Mouse (Mus musculus) forebrain, embryonic 15.5 days (tissue): ENCODE measurements around the gene Ahcyl2. TPM values are rescaled to one million over a fixed set of nuclear protein-coding genes. Genes with fewer than 3 reads are reported as not detected.
"Not testable (repeated sequence)": the region's sequence is repeated elsewhere in the genome, so short reads cannot be mapped to it uniquely, and the experiment has no call there.

Experiments used
- ATAC-seq: fragments of 200-750 bp; cut with Nextera tagmentation; replicated peaks from 2 replicates; pipeline ENCODE4 v1.8.0; 2017; ENCODE audit warnings: mild to moderate bottlenecking, moderate TSS enrichment, moderate library complexity
- H3K27ac ChIP-seq: fragments of 300-500 bp; sonication (generic); replicated peaks from 2 replicates; pipeline ENCODE4 v1.5.1; 2015; ENCODE audit warnings: mild to moderate bottlenecking, inconsistent platforms
- H3K27me3 ChIP-seq: fragments of 300-500 bp; sonication (generic); 2 replicates; pipeline ENCODE4 v1.6.1; 2015; ENCODE audit warnings: inconsistent platforms
- H3K36me3 ChIP-seq: fragments of 300-500 bp; sonication (generic); 2 replicates; pipeline ENCODE4 v1.6.1; 2015; ENCODE audit warnings: mild to moderate bottlenecking, inconsistent platforms
- H3K4me1 ChIP-seq: fragments of 300-500 bp; sonication (generic); 2 replicates; pipeline ENCODE4 v1.6.1; 2015; ENCODE audit warnings: inconsistent platforms
- H3K4me2 ChIP-seq: fragments of 300-500 bp; sonication (generic); replicated peaks from 2 replicates; pipeline ENCODE4 v1.6.1; 2015; ENCODE audit warnings: mild to moderate bottlenecking, inconsistent platforms
- H3K4me3 ChIP-seq: fragments of 300-500 bp; sonication (generic); 2 replicates; pipeline ENCODE4 v1.5.1; 2015; ENCODE audit warnings: mild to moderate bottlenecking, inconsistent platforms
- H3K9ac ChIP-seq: fragments of 300-500 bp; sonication (generic); replicated peaks from 2 replicates; pipeline ENCODE4 v1.6.1; 2015; ENCODE audit warnings: mild to moderate bottlenecking, inconsistent platforms
- H3K9me3 ChIP-seq: fragments of 300-500 bp; sonication (generic); 2 replicates; pipeline ENCODE4 v1.6.1; 2016; ENCODE audit warnings: inconsistent platforms
- WGBS: fragments of 180-500 bp; shearing (Covaris S2); methylation state at CpG from one replicate; pipeline ENCODE4 v1.1.7; 2015; ENCODE audit warnings: mixed read lengths; 5-methylcytosine and 5-hydroxymethylcytosine counted together
- polyA plus RNA-seq: library from polyadenylated mRNA; unstranded; fragments of >200 nt; fragmentation: Nextera tagmentation; extraction: Ambion mirVana; gene quantifications from 2 replicates; pipeline ENCODE4 v1.2.1, GENCODE M21; 2015

Gene Ahcyl2
- polyA plus RNA-seq, 1 experiment from 2014 or later, result 12.9 TPM

- H3K4me1 ChIP-seq, result no peaks in the 10 kb centered on the region
- ATAC-seq, result no peak
- WGBS, result 88% methylated on average over 6 of the region's 6 CpGs
- no peak overlapping the region for H3K4me3 ChIP-seq
- H3K4me2 ChIP-seq, result no peak overlapping the region
- no peak overlapping the region for H3K9ac ChIP-seq
- H3K36me3 ChIP-seq, result no peaks in the 10 kb centered on the region
- no peaks in the 10 kb centered on the region for H3K27me3 ChIP-seq
- H3K9me3 ChIP-seq, result no peaks in the 10 kb centered on the region
- no peak overlapping the region for H3K27ac ChIP-seq
These were observed 26.8 kb downstream of the Ahcyl2 start for GRCm38 (mm10) chr6:29794582-29794981.

DNA sequence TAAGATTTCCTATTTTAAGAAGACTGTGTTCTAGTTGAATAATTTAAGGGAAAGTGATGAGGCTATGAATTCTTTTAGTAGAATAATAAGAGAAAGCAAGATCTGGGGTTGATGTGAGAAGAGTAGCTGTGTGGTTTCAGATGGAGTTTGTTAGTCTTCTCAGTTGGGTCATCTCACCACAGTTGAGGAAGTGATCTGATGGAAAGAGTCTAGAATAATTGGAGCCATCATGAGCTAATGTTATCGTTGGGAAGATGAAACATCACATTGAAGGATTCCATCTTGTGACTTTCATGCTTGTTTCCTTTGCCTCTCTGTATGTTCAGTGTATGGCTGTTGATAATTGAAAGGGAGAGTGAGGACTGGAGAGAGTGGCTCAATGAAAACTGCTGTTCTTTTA, 35.2 kb downstream of the Ahcyl2 start:
- WGBS, result 95% methylated on average over 1 of the region's 1 CpGs
- no peak overlapping the region for H3K9ac ChIP-seq
- no peak for ATAC-seq

DNA sequence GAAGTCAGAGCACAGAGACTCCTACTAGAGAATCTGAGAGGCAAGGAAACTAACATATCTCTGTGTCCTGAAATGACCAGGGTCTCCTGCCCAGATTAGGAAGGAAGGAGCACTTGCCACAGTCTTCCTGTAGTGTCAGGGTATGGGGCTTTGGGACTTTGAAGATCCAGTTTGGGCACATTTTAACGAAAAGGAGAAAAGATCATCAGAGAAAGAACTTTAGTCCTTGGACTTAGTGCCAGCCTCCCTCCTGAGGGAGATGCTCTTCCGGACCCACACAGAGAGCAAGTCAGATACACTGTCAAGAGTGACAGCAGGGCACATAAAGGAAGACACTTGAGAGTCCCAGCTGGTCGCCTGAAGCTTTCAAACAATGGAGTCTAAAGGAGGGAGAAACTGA, 36.2 kb downstream of the Ahcyl2 start:
- Histone ChIP-seq H3K9me3 (no peaks in the 10 kb centered on the region), H3K27me3 (no peaks in the 10 kb centered on the region), H3K4me2 (no peak overlapping the region), H3K36me3 (no peaks in the 10 kb centered on the region), H3K9ac (no peak overlapping the region), H3K4me1 (no peaks in the 10 kb centered on the region), H3K27ac (no peak overlapping the region), H3K4me3 (no peak overlapping the region)
- 64% methylated on average over 3 of the region's 3 CpGs for WGBS
- ATAC-seq, result no peak

More for the DNA sequence above, 35.2 kb downstream of the Ahcyl2 start:
- Histone ChIP-seq H3K9me3 (no peaks in the 10 kb centered on the region), H3K27me3 (no peaks in the 10 kb centered on the region), H3K4me3 (no peak overlapping the region), H3K4me1 (no peaks in the 10 kb centered on the region), H3K4me2 (no peak overlapping the region), H3K27ac (no peak overlapping the region), H3K36me3 (no peaks in the 10 kb centered on the region)

DNA sequence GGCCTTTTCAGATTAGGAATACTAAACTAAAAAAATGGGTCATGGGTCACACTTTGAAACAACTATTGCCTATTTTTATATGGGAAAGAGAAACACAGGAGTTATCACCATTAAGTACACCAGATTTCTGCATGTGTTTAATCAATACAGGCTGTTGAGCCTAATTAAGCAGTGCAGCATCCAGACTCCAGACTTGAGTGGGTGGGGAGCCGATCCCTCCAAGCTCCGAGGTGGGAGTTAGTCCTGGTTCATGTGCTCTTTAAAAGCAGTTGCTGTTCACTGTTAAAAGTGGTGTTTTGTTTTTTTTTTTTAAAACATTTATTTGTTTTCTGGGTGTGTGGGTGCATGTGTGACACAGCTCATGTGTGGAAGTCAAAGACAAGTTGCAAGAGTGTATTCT, 37.6 kb downstream of the Ahcyl2 start:
- Histone ChIP-seq H3K36me3 (no peaks in the 10 kb centered on the region), H3K9me3 (no peaks in the 10 kb centered on the region), H3K4me2 (no peak overlapping the region), H3K4me3 (no peak overlapping the region), H3K27ac (no peak overlapping the region), H3K4me1 (no peaks in the 10 kb centered on the region), H3K27me3 (no peaks in the 10 kb centered on the region), H3K9ac (no peak overlapping the region)
- 38% methylated on average over 2 of the region's 2 CpGs for WGBS
- no peak for ATAC-seq

GRCm38 (mm10) chr6:29812076-29812475, 44.3 kb downstream of the Ahcyl2 start:
- H3K9ac ChIP-seq, result no peak overlapping the region
- no peaks in the 10 kb centered on the region for H3K9me3 ChIP-seq
- H3K36me3 ChIP-seq, result no peaks in the 10 kb centered on the region
- H3K4me2 ChIP-seq, result no peak overlapping the region
- ATAC-seq, result no peak
- H3K4me1 ChIP-seq, result peaks cover 17% of the 10 kb centered on the region
- no peaks in the 10 kb centered on the region for H3K27me3 ChIP-seq
- WGBS, result 71% methylated on average over 2 of the region's 2 CpGs
- no peak overlapping the region for H3K27ac ChIP-seq
- no peak overlapping the region for H3K4me3 ChIP-seq

DNA sequence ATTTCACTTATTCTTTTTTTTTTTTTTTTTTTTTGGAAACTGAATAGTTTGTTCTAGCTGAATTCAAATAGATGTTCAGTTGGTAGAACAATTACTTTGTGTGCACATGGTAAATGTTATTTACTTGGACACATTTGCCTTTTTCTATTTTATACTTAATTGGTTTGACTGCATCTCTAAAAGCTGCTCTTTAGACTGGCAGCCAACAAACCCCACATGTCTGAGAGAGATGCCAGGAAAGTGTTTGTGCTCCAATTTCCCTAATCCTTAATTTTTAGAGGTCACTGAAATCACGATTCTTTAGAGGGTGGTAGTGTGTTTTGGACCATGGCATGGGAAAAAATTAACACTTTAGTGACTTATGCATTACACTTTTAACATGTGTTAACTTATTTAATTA, 44.8 kb downstream of the Ahcyl2 start:
- peaks cover 17% of the 10 kb centered on the region for H3K4me1 ChIP-seq
- WGBS, result 0% methylated on average over 1 of the region's 1 CpGs
- ATAC-seq, result no peak
- H3K27ac ChIP-seq, result no peak overlapping the region
- H3K9me3 ChIP-seq, result no peaks in the 10 kb centered on the region
- no peaks in the 10 kb centered on the region for H3K27me3 ChIP-seq
- H3K9ac ChIP-seq, result no peak overlapping the region
- H3K4me3 ChIP-seq, result no peak overlapping the region
- H3K36me3 ChIP-seq, result no peaks in the 10 kb centered on the region
- no peak overlapping the region for H3K4me2 ChIP-seq

DNA sequence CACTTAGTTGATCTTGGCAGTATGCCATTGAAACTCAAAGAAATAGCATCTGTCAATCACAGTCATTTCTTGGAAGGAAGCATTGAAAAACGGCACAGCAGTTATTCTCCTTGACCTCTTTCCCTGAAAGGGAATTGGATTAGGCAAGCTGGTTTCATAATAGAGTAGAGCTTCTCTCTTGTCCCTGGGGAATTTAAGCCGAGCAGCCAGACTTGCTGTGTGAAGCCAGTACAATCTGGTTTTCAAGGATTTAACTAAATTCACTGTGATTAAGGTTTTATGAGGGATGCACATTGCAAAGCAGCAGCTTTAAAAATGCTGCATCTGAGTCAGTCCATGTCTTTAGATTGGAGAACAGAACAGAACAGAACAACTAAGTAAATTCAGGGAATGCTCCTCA, 46.8 kb downstream of the Ahcyl2 start:
- Histone ChIP-seq H3K9ac (0 out of 2 replicates have a peak overlapping the region, but pooled peaks have one; percentile 2), H3K36me3 (no peaks in the 10 kb centered on the region), H3K27me3 (no peaks in the 10 kb centered on the region), H3K27ac (peak overlapping the region; percentile 71), H3K4me2 (no peak overlapping the region), H3K9me3 (no peaks in the 10 kb centered on the region), H3K4me3 (no peak overlapping the region), H3K4me1 (peaks cover 17% of the 10 kb centered on the region)
- 3% methylated on average over 2 of the region's 2 CpGs for WGBS
- ATAC-seq, result peak; percentile 72

GRCm38 (mm10) chr6:29815060-29815459, 47.2 kb downstream of the Ahcyl2 start:
- ATAC-seq, result no peak
- 0 out of 2 replicates have a peak overlapping the region, but pooled peaks have one; percentile 2 for H3K9ac ChIP-seq
- 51% methylated on average over 3 of the region's 3 CpGs for WGBS

GRCm38 (mm10) chr6:29815634-29816033, 47.8 kb downstream of the Ahcyl2 start:
- Histone ChIP-seq H3K9ac (no peak overlapping the region), H3K4me3 (no peak overlapping the region), H3K27ac (peak overlapping the region; percentile 71; the same call in 1 of the 2 replicates), H3K36me3 (no peaks in the 10 kb centered on the region), H3K4me2 (no peak overlapping the region), H3K9me3 (no peaks in the 10 kb centered on the region), H3K27me3 (no peaks in the 10 kb centered on the region), H3K4me1 (peaks cover 17% of the 10 kb centered on the region)
- no peak for ATAC-seq
- WGBS, result 71% methylated on average over 2 of the region's 2 CpGs

More at GRCm38 (mm10) chr6:29815060-29815459, 47.2 kb downstream of the Ahcyl2 start:
- Histone ChIP-seq H3K27me3 (no peaks in the 10 kb centered on the region), H3K36me3 (no peaks in the 10 kb centered on the region), H3K4me1 (peaks cover 17% of the 10 kb centered on the region), H3K4me2 (no peak overlapping the region), H3K27ac (peak overlapping the region; percentile 71), H3K4me3 (no peak overlapping the region), H3K9me3 (no peaks in the 10 kb centered on the region)

DNA sequence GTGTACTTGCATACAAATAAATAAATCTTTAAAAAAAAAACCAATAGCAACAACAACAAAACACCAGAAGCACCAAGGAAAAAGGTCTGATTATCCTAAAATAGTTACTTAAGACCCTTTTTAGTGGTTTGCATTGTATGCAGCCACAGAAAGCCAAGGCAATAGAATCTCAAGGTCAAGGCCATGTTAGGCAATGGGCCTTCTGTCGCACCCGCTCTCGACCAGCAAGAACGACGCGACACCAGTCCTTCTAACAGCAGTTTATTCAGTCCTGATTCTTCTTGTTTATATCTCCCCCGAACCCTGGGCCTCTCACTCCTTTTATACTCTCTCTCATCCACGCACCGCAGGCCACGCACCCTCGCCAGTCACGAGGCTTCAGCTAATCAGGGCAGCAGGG, 48.6 kb downstream of the Ahcyl2 start:
- H3K9me3 ChIP-seq, H3K4me2 ChIP-seq, H3K4me3 ChIP-seq, ATAC-seq, H3K27ac ChIP-seq, H3K9ac ChIP-seq, H3K27me3 ChIP-seq, H3K36me3 ChIP-seq: not testable (repeated sequence)
- peaks cover 17% of the 10 kb centered on the region for H3K4me1 ChIP-seq
- 87% methylated on average over 12 of the region's 12 CpGs for WGBS

DNA sequence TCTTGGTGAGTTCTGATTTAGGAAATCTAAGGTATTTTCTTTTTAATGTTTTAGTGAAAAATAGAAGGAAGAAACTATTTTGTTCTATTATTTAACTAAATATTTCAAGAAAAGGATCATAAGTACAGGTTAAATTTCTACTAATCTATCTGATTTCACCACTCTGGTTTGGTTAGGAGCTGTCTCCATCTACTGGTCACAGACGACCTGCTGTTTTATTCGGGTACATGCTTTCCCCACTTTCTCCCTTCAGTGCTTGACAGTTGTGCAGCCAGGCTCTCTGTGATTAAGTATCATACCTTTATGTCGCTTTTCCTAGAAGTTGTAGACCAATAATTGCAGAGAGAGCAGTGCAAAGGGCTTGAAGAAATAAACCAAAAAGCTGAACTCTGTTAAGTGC, 51.5 kb downstream of the Ahcyl2 start:
- Histone ChIP-seq H3K4me2 (no peak overlapping the region), H3K27ac (no peak overlapping the region), H3K36me3 (no peaks in the 10 kb centered on the region), H3K27me3 (no peaks in the 10 kb centered on the region), H3K4me1 (peaks cover 13% of the 10 kb centered on the region), H3K4me3 (no peak overlapping the region), H3K9me3 (no peaks in the 10 kb centered on the region), H3K9ac (no peak overlapping the region)
- ATAC-seq, result no peak
- 34% methylated on average over 3 of the region's 3 CpGs for WGBS

GRCm38 (mm10) chr6:29820314-29820713, 52.5 kb downstream of the Ahcyl2 start:
- no peak overlapping the region for H3K4me2 ChIP-seq
- H3K9me3 ChIP-seq, result no peaks in the 10 kb centered on the region
- no peak overlapping the region for H3K4me3 ChIP-seq
- H3K9ac ChIP-seq, result no peak overlapping the region
- H3K36me3 ChIP-seq, result no peaks in the 10 kb centered on the region
- H3K27ac ChIP-seq, result no peak overlapping the region
- 72% methylated on average over 4 of the region's 4 CpGs for WGBS
- ATAC-seq, result no peak
- H3K27me3 ChIP-seq, result no peaks in the 10 kb centered on the region
- peaks cover 3% of the 10 kb centered on the region for H3K4me1 ChIP-seq

DNA sequence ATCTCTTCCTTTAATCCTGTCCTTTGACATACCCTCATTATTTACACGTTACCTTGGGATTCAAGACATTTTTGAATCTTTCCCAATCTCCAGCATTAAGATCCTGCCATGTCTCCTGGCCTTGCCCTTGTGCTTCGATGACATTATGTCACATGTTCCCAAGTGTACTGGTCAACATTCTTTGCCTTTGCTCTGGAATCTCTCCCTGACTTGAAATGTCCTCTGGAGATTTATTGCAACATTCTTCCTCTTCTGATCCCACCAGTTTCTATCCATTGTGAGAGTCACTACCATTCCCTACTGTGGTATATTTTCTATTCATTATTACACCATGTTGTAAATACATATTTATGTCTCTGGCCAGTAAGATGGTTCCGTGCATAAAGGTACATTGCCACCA, 53.1 kb downstream of the Ahcyl2 start:
- Histone ChIP-seq H3K9me3 (no peaks in the 10 kb centered on the region), H3K27me3 (no peaks in the 10 kb centered on the region), H3K4me1 (no peaks in the 10 kb centered on the region), H3K4me3 (no peak overlapping the region), H3K27ac (no peak overlapping the region), H3K9ac (no peak overlapping the region), H3K36me3 (no peaks in the 10 kb centered on the region), H3K4me2 (no peak overlapping the region)
- WGBS, result 89% methylated on average over 3 of the region's 3 CpGs
- ATAC-seq, result no peak
